Mouse (Mus musculus) C2C12 (cell line): ENCODE results near the gene Mettl14. TPM values are rescaled to one million over a fixed set of nuclear protein-coding genes. Genes with fewer than 3 reads are reported as not detected.

Source experiments
- H3K27me3 ChIP-seq: one replicate; pipeline ENCODE4 v1.6.1; 2011; ENCODE audit not compliant: control insufficient read depth, insufficient read depth, insufficient read length
- H3K36me3 ChIP-seq: one replicate; pipeline ENCODE4 v1.6.1; 2011; ENCODE audit not compliant: control insufficient read depth, insufficient read depth
- H3K4me3 ChIP-seq: one replicate; pipeline ENCODE4 v1.5.1; 2011; ENCODE audit warnings: mild to moderate bottlenecking, control low read depth; ENCODE audit not compliant: poor library complexity, insufficient read depth, severe bottlenecking
- H3K79me2 ChIP-seq: one replicate; pipeline ENCODE4 v1.6.1; 2011; ENCODE audit not compliant: control insufficient read depth, insufficient read depth
- H3K79me3 ChIP-seq: one replicate; pipeline ENCODE4 v1.6.1; 2011; ENCODE audit warnings: low read depth, control low read depth
- H3ac ChIP-seq: one replicate; pipeline ENCODE3; 2011; ENCODE audit warnings: low read depth; ENCODE audit not compliant: control insufficient read depth, insufficient read length
- CEBPB ChIP-seq: IDR thresholded peaks from one replicate; pipeline ENCODE4 v1.6.1; 2011; ENCODE audit warnings: low read depth, mild to moderate bottlenecking, control low read depth, moderate library complexity
- CTCF ChIP-seq: IDR thresholded peaks from one replicate; pipeline ENCODE4 v1.5.1; 2011; ENCODE audit not compliant: control insufficient read depth, insufficient read depth, insufficient read length
- FOSL1 ChIP-seq: IDR thresholded peaks from one replicate; pipeline ENCODE4 v1.8.0; 2011; ENCODE audit warnings: mild to moderate bottlenecking, low read length; ENCODE audit not compliant: poor library complexity, insufficient read depth, severe bottlenecking
- MAX ChIP-seq: IDR thresholded peaks from one replicate; pipeline ENCODE4 v1.6.1; 2011; ENCODE audit warnings: mild to moderate bottlenecking, control low read depth
- MYOD1 ChIP-seq: IDR thresholded peaks from one replicate; pipeline ENCODE4 v1.6.1; 2011; ENCODE audit warnings: low read depth; ENCODE audit not compliant: control insufficient read depth, insufficient read length
- MYOG ChIP-seq: IDR thresholded peaks from one replicate; pipeline ENCODE4 v1.6.1; 2011; ENCODE audit not compliant: control insufficient read depth, insufficient read length; ENCODE audit errors: extremely low read depth
- USF1 ChIP-seq: IDR thresholded peaks from one replicate; pipeline ENCODE4 v1.6.1; 2011; ENCODE audit warnings: low read depth, mild to moderate bottlenecking, control low read depth, moderate library complexity
- polyA plus RNA-seq: library from polyadenylated mRNA; unstranded; fragments of >200 nt; fragmentation: generic; extraction: Trizol; gene quantifications from one replicate; pipeline ENCODE4 v1.2.1, GENCODE M21; 2012; ENCODE audit warnings: missing spikeins

Gene Mettl14
- polyA plus RNA-seq, 1 experiment = 5.6 TPM

DNA sequence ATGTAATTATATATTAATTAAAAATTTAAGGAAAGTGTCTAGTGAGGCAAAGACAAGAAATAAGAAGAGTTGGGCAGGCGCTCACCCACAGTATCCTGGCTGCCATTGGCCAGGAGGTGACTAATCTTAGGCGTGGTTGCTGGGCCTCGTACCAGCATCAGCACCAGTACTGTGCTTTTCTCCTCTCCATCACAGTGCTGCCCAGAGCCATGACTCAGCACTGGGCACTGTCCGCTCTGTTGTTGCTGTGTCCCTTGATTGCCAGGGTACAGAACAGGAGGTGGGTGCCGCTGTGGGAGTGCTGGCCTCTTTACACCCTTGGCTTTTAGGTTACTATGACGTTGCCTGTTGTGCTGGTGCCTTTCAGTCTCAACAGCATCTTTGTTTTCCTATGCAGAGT, 64.3 kb downstream of the Mettl14 start:
- Histone ChIP-seq H3ac (peak overlapping the region; percentile 12), H3K4me3 (no peak overlapping the region), H3K27me3 (no peaks in the 10 kb centered on the region), H3K36me3 (peaks cover 40% of the 10 kb centered on the region), H3K79me3 (no peaks in the 10 kb centered on the region), H3K79me2 (peaks cover 7% of the 10 kb centered on the region)
- TF ChIP-seq FOSL1 (no peak), MYOD1 (no peak), MYOG (no peak), CEBPB (no peak), MAX (no peak), USF1 (no peak), CTCF (no peak)

DNA sequence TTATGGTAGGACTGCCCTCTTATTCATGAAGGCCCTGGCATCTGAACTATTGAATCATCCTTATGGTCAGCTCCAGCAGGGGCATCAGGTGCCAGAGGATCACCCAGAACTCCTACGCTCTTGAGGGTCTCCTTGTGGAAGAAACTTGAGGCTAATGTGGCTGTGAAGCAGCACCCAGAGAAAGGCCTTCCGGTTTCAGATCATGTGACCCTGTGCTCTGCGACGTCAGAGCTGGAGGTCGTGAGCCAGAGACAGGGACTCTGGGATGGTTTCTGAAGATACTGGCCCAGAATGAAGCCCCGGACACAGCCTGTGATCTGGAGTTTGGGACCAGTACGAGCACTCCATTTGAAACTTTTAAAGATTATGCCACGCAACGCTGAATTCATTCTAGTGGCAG, 65.6 kb downstream of the Mettl14 start:
- Histone ChIP-seq H3K27me3 (no peaks in the 10 kb centered on the region), H3K36me3 (peaks cover 46% of the 10 kb centered on the region), H3K79me3 (no peaks in the 10 kb centered on the region), H3ac (no peak overlapping the region), H3K4me3 (no peak overlapping the region), H3K79me2 (peaks cover 7% of the 10 kb centered on the region)
- no peak for TF ChIP-seq MYOG
- TF ChIP-seq CTCF = no peak
- TF ChIP-seq MAX = no peak
- no peak for TF ChIP-seq CEBPB
- no peak for TF ChIP-seq USF1
- no peak for TF ChIP-seq FOSL1
- TF ChIP-seq MYOD1 = no peak

Other genes with a start within 250 kb of the Mettl14 start
- 7.2 TPM for gene Synpo2, start 150.0 kb downstream of the Mettl14 start, polyA plus RNA-seq
- 69.0 TPM for gene Sec24d, start 118.7 kb downstream of the Mettl14 start, polyA plus RNA-seq
- 0.30 TPM for gene Prss12, start 60.8 kb upstream of the Mettl14 start, polyA plus RNA-seq